Mouse (Mus musculus) 3134 (cell line): ENCODE data around the gene Mertk.
A peak's percentile ranks its signal among the peaks of the same experiment; 100 is the strongest.

Experiments used
- DNase-seq: peaks from one replicate; pipeline ENCODE4 v3.0.0-alpha.2; 2011; ENCODE audit warnings: low spot score; ENCODE audit not compliant: insufficient read length; ENCODE audit errors: extremely low read depth

The Mertk gene

DNA sequence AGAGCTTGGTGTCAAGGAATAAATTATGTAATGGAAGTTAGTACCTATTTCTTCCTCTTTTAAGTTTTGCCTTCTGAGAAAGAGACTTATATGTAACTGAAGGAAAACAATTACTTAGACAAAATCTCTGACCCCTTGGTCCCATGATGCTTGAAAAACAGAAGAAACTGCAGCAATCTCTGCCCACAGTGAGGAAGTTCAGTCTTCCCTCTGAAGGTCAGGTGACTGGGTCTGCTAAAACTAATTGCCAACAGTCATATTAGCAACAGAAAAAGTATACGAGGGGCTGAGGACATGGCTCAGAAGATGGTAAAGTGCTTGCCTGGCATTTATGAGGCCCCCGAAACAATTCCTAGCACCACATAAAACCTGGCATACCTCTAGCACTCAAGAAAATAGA, 20.6 kb downstream of the Mertk start:
- DNase-seq, result no peak

DNA sequence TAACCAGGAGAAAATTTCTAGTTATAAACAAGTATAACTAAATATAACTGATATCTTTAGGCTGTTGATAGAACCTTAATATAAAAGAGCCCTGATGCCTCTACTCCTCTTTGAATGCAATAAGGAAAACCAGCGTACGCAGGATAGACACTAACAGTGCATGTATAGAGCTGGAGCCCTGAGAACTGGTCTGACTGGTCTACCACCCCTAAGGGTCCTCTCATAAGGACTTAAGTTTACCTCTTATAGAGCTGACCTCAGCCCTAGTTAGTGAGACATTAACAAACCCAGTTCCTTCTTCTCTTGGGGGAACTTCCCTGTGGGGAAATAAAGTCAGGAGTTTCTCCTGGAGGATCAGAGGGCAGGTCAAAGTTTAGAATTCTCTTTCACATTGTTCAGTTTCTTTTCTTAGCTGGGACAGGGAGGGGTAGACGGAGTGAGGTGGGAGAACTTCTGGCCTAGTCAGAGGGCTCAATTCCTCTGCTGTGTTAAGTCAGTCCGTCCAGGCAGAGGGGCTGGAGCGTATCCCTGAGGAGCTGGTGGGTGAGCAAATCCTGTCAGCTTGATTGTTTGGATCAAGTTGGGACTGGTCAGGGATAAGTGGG, 23.5 kb downstream of the Mertk start:
- no peak for DNase-seq

- no peak for DNase-seq
These were observed 27.3 kb downstream of the Mertk start for GRCm38 (mm10) chr2:128726067-128726466.

DNA sequence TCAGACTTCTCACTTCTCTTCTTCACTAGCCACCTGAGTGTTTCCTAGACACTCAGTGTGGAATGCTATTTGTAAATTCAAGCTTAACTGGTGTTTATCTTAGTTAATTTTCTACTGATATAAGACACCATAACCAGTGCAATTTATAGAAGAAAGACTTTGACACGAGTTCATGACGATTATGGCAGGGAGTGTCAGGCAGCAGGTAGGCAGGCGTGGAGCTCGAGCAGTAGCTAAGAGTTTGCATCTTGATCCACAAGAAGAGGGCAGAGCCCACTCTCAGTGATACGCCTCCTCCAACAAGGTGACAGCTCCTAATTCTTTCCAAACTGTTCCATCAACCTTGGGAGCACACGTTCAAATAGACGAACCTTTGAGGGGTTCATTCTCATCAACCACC, 27.9 kb downstream of the Mertk start:
- DNase-seq, result no peak

- no peak for DNase-seq
These were observed 28.8 kb downstream of the Mertk start for GRCm38 (mm10) chr2:128727552-128727951.

DNA sequence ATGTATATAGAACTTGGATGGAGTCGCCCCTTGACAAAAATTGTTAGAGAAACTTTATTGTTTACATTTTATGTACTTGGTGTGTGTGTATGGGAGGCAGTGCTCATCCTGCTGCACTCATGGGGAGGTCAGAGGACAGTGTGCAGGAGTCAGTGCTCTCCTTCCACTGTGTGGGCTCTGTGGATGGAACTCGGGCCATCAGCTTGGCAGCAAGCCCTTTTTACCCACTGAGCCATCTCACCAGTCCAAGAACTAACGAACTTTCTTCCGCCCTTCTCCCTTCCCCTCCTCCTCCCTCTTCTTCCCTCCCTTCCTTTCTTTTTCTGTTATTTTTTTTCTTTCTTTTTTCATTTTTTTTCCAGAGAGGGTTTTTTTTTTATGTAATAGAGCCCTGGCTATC, 29.3 kb downstream of the Mertk start:
- DNase-seq, result no peak

DNA sequence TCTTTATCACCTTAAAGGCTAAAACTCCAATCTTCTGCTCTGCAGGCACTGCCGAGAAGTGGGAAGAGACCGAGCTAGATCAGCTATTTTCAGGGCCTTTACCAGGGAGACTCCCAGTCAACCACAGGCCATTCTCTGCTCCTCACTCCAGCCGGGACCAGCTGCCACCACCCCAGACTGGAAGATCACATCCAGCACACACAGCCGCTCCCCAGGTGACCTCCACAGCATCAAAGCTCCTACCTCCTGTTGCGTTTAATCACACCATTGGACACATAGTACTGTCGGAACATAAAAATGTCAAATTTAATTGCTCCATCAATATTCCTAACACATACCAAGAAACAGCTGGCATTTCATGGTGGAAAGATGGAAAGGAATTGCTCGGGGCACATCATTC, 30.4 kb downstream of the Mertk start:
- no peak for DNase-seq

DNA sequence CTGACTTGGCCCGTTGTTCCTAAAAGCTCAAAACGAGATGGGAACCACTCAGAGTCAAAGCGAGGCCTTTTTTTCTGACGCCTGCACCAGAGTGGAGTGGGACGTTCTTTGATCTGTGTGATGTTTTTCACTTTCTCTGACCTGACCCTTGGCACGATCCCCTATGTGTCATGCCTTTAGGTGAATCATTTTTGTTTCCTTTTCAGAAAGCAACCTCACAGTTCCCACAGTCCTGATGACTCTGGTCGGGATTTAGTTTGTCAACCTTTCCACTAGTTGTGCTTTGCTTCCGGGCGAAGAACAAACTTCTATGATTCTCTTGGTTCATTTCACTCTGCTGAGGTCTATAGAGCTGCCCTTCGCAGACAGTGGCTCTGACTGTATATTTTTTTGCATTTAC, 32.8 kb downstream of the Mertk start:
- DNase-seq, result peak; percentile 31

DNA sequence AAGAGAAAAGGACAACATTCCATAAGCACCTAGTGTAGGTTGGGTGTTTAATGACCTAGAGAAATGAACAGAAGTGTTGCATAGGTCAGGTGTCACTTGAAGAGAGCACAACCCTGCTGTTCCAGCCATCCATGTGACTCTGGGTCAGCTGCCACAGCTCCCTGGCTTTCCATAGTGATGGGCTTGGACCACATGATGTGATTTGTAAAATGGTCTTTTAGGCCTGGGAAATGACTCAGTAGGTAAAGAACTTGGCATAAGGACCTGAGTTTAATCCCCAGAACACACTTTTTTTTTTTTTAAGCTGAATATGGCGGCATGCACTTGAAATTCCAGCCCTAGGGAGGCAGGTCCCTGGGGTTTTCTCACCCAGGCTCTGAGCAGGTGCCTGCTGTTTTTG, 33.2 kb downstream of the Mertk start:
- DNase-seq, result peak; percentile 37

DNA sequence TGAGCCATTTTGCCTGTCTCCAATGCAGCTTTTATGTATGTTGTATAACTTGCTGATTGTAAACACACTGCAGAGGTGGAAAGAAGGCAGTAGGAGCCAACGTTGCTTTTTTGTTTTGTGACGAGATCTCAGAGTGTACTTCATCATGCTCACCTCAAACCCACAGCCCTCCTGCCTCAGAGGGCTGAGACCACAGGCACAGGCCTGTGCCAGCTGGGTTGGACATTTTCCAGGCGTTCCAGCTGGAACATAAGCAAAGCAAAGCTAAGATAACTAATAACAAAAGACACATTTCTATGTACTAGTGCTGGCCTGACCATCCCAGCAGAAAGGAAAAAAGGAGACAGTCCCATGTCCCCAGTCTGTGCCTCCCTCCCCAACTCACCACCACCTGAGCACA, 36.3 kb downstream of the Mertk start:
- DNase-seq, result no peak

GRCm38 (mm10) chr2:128737051-128737450, 38.3 kb downstream of the Mertk start:
- no peak for DNase-seq

- peak; percentile 77 for DNase-seq
These were observed 39.0 kb downstream of the Mertk start for GRCm38 (mm10) chr2:128737796-128738195.

- peak; percentile 82 for DNase-seq
These were observed 40.0 kb downstream of the Mertk start for GRCm38 (mm10) chr2:128738725-128739258.

- no peak for DNase-seq
These were observed 47.3 kb downstream of the Mertk start for GRCm38 (mm10) chr2:128745879-128746620.

DNA sequence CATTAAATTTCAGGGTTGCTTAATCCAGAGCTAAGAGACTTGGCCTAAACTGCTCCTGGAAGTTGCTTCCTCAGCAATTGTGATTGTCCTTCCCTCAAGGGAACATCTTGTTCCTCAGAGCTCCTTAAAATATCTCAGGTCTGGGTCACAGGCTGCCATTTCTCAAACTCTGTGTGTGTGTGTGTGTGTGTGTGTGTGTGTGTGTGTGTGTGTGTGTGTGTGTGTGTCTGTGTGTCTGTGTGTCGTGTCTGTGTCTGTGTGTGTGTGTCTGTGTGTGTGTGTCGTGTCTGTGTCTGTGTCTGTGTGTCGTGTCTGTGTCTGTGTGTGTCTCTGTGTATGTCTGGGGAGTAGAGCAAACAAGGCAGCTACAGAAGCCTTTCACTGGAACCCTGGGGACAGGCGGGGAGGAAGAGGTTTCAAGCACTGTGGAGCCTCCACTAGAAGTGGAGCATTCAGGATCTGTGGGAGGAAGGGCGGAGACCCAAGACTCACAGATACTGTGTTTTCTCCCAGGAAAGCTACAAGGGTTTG, 47.9 kb downstream of the Mertk start:
- DNase-seq, result no peak

DNA sequence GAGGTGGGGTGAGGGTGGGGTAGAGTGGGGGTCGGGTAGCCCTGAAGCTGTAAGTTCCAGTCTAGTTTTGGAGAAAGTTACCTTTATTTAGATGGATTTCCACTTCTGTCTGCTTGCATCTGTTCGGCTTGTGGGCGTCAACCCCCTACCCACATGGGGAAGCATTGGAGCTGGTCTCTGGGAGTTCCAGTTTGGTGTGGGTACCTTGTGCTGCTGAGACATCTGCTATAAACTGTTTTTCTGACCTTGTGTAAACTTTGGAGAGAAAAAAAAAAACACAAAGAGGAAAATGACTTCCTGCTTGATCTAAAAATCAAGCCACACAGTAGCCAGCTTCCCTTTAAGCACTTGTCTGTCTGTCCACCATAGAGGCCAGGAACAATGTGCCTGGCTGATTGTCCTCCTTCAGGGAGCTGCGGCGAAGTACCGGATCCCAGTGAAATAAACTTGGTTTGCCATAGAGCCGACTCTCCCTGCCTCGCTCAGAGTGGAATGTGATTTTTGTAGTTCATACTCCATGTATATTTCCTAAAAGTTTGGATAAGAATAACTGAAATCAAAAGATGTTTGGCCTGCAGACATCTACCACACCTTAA, 48.8 kb downstream of the Mertk start:
- no peak for DNase-seq

DNA sequence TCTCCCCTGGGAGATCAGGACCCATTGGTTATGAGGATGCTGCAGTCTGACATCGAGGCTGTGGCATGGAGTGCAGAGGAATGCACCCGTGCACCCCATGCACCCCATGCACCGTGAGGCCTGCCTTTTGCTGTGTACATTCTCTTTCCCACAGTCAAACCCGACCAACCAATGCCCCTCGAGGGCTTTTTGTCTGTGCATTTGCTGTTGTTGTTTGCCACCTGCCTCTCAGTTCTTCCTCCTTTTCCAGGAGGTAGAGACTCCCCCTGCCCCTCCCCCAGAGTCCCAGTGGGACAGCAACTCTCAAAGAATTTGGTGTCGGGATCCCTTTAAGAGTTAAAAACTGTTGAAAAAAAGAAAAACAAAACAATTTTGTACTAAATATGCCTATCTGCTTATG, 49.4 kb downstream of the Mertk start:
- DNase-seq, result no peak

DNA sequence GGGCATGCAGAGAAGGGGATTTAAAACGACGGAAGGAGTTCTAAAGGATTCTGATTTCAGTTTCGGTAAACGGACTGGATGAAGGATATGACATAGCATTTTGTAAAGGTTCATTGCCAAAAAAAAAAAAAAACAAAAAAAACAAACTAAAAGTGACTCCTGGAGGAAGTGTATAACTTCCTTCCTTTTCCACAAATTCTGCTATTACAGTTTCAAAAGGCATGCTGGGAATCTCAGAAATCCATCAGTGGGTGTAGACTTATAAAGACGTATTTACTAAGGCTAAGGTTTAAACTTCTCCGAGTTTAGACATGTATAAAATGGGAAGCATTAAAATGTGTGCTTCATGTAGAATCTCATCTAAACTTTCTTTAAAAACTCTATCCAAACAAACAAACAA, 52.3 kb downstream of the Mertk start:
- DNase-seq, result no peak

DNA sequence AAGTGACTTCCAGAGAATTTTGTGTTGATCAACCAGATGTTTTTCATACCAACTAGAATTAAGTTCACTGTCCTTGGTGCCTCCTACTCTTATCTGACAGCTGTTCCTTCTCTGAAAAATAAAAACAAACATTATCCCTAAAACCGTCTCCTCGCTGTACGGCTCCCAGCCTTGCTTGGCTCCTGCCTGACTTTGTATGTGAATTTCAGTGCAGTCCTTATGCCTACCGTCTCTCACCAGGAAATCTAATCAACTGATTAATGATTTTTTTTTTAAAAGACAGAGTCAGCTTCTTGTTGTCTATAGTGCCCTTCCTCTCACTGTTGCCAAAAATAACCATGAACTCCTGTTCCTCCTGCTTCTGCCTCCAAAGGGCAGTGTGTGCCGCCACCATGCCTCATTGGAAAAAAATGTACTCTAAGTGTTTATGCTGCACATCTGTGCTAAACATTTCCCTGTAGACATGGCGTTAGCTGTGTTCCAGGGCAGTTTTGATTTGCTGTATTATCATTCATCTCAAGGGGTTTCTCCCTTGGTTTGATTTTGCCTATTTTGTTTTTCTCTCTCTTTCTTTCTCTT, 54.6 kb downstream of the Mertk start:
- DNase-seq, result no peak

GRCm38 (mm10) chr2:128755149-128755691, 56.5 kb downstream of the Mertk start:
- no peak for DNase-seq

DNA sequence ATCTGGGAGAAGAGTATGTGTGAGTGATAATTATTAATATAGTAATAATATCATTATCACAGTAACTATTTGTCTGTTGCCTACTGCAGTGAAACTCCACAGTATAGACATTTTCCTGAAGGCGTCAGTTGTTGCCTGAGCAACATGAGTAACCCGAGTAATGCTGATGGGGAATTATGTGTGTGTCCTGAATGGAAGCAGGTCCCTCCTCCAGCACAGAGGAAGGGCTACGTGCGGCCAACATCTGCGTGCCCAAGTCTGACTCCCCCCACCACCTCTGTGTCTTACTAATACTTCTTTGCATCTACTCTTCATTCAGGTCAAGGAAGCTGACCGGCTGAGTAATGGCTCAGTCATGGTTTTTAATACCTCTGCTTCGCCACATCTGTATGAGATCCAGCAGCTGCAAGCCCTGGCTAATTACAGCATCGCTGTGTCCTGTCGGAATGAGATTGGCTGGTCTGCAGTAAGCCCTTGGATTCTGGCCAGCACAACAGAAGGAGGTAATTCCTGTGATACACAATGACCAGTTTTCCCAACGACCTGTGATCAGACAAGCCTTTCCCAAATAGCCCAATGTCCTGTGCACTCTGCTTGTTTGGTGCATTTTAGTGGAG, 60.1 kb downstream of the Mertk start:
- DNase-seq, result peak; percentile 15
